Mouse (Mus musculus) liver, embryonic 12.5 days (tissue): ENCODE results near the gene H2afx. TPM values are rescaled to one million over a fixed set of nuclear protein-coding genes. Genes with fewer than 3 reads are reported as not detected.

Experiments
- ATAC-seq: fragments of 200-750 bp; cut with Nextera tagmentation; 2 replicates; pipeline ENCODE4 v1.8.0; 2017; ENCODE audit warnings: moderate number of reproducible peaks, mild to moderate bottlenecking, moderate library complexity
- H3K27ac ChIP-seq: fragments of 300-500 bp; sonication (generic); 2 replicates; pipeline ENCODE4 v1.5.1; 2016; ENCODE audit warnings: mild to moderate bottlenecking
- H3K27me3 ChIP-seq: fragments of 300-500 bp; sonication (generic); replicated peaks from 2 replicates; pipeline ENCODE4 v1.6.1; 2016; ENCODE audit warnings: mild to moderate bottlenecking, moderate library complexity
- H3K36me3 ChIP-seq: fragments of 300-500 bp; sonication (generic); 2 replicates; pipeline ENCODE4 v1.6.1; 2016; ENCODE audit warnings: mild to moderate bottlenecking, moderate library complexity
- H3K4me1 ChIP-seq: fragments of 300-500 bp; sonication (generic); 2 replicates; pipeline ENCODE4 v1.6.1; 2016
- H3K4me2 ChIP-seq: fragments of 300-500 bp; sonication (generic); 2 replicates; pipeline ENCODE4 v1.6.1; 2016; ENCODE audit warnings: mild to moderate bottlenecking, moderate library complexity
- H3K4me3 ChIP-seq: fragments of 300-500 bp; sonication (generic); 2 replicates; pipeline ENCODE4 v1.5.1; 2016; ENCODE audit warnings: mild to moderate bottlenecking, moderate library complexity
- H3K9ac ChIP-seq: fragments of 300-500 bp; sonication (generic); 2 replicates; pipeline ENCODE4 v1.6.1; 2016; ENCODE audit warnings: mild to moderate bottlenecking, moderate library complexity
- H3K9me3 ChIP-seq: fragments of 300-500 bp; sonication (generic); replicated peaks from 2 replicates; pipeline ENCODE4 v1.6.1; 2016; ENCODE audit warnings: mild to moderate bottlenecking, moderate library complexity
- WGBS: fragments of 180-500 bp; shearing (Covaris S2); methylation state at CpG from one replicate; pipeline ENCODE4 v1.1.7; 2016; ENCODE audit not compliant: insufficient replicate concordance; 5-methylcytosine and 5-hydroxymethylcytosine counted together
- polyA plus RNA-seq: library from polyadenylated mRNA; unstranded; fragments of >200 nt; fragmentation: Nextera tagmentation; extraction: Ambion mirVana; gene quantifications from 2 replicates; pipeline ENCODE4 v1.2.1, GENCODE M21; 2016

The H2afx gene
- polyA plus RNA-seq, 1 experiment from 2014 or later: 233 TPM

GRCm38 (mm10) chr9:44307248-44307647 is 27.2 kb upstream of the H2afx start:
- Histone ChIP-seq H3K4me1 (peaks cover 50% of the 10 kb centered on the region), H3K27me3 (no peaks in the 10 kb centered on the region), H3K27ac (no peak overlapping the region), H3K9ac (no peak overlapping the region), H3K4me3 (no peak overlapping the region), H3K4me2 (no peak overlapping the region), H3K36me3 (peaks cover 38% of the 10 kb centered on the region), H3K9me3 (no peaks in the 10 kb centered on the region)
- WGBS: 73% methylated on average over 2 of the region's 2 CpGs
- no peak for ATAC-seq

DNA sequence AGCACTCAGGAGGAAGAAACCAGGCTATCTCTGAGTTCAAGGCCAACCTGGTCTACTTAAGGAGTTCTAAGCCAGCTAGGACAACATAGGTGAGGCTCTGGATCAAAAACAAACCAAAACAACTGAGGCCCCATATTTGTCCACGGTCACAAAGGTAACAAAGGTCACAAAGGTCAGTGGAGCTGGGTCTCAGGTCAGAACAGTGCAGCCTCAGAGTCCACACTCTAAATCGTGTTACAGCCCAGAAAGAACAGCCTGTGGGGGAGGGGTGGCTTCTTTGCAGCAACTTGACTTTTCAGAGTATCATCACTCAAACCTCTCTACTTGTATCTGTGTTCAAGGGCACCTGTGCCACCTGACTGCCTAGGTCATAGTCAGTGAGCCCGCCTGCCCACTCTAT is 24.7 kb upstream of the H2afx start:
- no peak for ATAC-seq
- no peak overlapping the region for H3K4me3 ChIP-seq
- H3K4me2 ChIP-seq: no peak overlapping the region
- H3K4me1 ChIP-seq: peaks cover 40% of the 10 kb centered on the region
- 56% methylated on average over 3 of the region's 3 CpGs for WGBS
- H3K27ac ChIP-seq: no peak overlapping the region
- peaks cover 47% of the 10 kb centered on the region for H3K36me3 ChIP-seq
- no peaks in the 10 kb centered on the region for H3K27me3 ChIP-seq
- 0 out of 2 replicates have a peak overlapping the region, but pooled peaks have one; percentile 8 for H3K9ac ChIP-seq
- H3K9me3 ChIP-seq: no peaks in the 10 kb centered on the region

GRCm38 (mm10) chr9:44310750-44311135 is 23.8 kb upstream of the H2afx start:
- H3K9ac ChIP-seq: 0 out of 2 replicates have a peak overlapping the region, but pooled peaks have one; percentile 18
- H3K4me3 ChIP-seq: 0 out of 2 replicates have a peak overlapping the region, but pooled peaks have one; percentile 10
- no peaks in the 10 kb centered on the region for H3K9me3 ChIP-seq
- peak overlapping the region; percentile 40 for H3K4me2 ChIP-seq
- H3K27me3 ChIP-seq: no peaks in the 10 kb centered on the region
- ATAC-seq: no peak
- H3K27ac ChIP-seq: peak overlapping the region; percentile 32; the same call in 1 of the 2 replicates
- peaks cover 57% of the 10 kb centered on the region for H3K36me3 ChIP-seq
- H3K4me1 ChIP-seq: peaks cover 38% of the 10 kb centered on the region
- 58% methylated on average over 10 of the region's 10 CpGs for WGBS

DNA sequence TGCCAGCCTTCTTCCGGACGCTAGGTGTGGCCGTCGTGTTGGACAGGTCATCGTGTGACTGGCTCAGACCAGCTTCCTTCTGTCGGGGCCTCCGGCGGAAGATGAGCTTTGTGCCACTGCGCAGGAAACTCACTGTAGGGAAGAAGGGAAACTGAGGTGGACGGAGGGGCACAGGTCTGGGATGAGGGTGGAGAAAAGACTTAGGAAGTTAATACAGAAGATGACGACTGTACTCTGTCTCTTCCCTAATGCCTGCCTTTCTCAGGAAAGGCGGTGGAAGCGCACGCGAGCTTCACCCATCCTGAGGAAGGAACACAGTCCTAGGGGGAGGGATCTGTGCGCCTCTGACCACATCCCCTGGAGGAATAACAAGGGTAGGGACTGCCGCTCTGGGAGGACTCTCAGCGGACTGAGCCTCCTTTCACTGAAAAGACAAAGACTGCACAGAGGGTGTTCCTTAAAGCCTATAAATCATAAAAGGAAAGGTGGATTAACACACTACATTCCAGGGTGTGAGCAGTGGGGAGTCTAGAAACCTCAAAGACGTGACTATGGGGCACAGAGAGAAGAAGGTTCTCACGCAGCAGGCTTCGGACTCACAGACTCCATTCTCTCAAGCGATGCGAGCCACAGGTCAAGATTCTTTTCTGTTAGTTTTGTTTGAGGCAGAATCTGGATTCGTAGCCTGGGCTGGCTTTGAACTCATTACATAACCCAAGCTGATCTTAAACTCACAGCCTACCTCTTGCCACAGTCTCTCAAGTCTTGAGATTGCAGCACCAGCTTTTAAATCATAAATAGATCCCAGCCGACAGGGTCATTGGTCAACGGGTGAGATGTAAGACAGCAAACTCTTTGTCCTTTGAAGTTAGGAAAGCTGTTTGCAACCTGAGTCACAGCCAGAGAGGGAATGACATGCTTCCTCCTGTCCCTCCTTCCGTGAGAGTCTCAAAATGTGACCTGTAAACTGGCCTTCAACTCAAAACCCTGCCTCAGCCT is 23.1 kb upstream of the H2afx start:
- Histone ChIP-seq H3K4me2 (peak overlapping the region; percentile 40), H3K4me1 (peaks cover 35% of the 10 kb centered on the region), H3K9ac (0 out of 2 replicates have a peak overlapping the region, but pooled peaks have one; percentile 18), H3K27me3 (no peaks in the 10 kb centered on the region), H3K27ac (peak overlapping the region; percentile 32; the same call in 1 of the 2 replicates), H3K4me3 (0 out of 2 replicates have a peak overlapping the region, but pooled peaks have one; percentile 10), H3K36me3 (peaks cover 64% of the 10 kb centered on the region), H3K9me3 (no peaks in the 10 kb centered on the region)
- no peak for ATAC-seq
- WGBS: 42% methylated on average over 27 of the region's 27 CpGs

GRCm38 (mm10) chr9:44313476-44314256 is 20.8 kb upstream of the H2afx start:
- H3K4me3 ChIP-seq: no peak overlapping the region
- WGBS: 81% methylated on average over 19 of the region's 19 CpGs
- H3K27me3 ChIP-seq: no peaks in the 10 kb centered on the region
- H3K36me3 ChIP-seq: peaks cover 71% of the 10 kb centered on the region
- no peak overlapping the region for H3K27ac ChIP-seq
- H3K9ac ChIP-seq: no peak overlapping the region
- H3K4me2 ChIP-seq: no peak overlapping the region
- no peak for ATAC-seq
- H3K9me3 ChIP-seq: no peaks in the 10 kb centered on the region
- peaks cover 49% of the 10 kb centered on the region for H3K4me1 ChIP-seq

- Histone ChIP-seq H3K36me3 (peaks cover 71% of the 10 kb centered on the region), H3K27ac (no peak overlapping the region), H3K9ac (no peak overlapping the region), H3K4me3 (no peak overlapping the region), H3K4me1 (peaks cover 55% of the 10 kb centered on the region), H3K9me3 (no peaks in the 10 kb centered on the region), H3K27me3 (no peaks in the 10 kb centered on the region), H3K4me2 (no peak overlapping the region)
- ATAC-seq: no peak
- 77% methylated on average over 4 of the region's 4 CpGs for WGBS
Observed at GRCm38 (mm10) chr9:44314257-44314547, 20.3 kb upstream of the H2afx start.

GRCm38 (mm10) chr9:44314910-44315309 is 19.6 kb upstream of the H2afx start:
- 96% methylated on average over 18 of the region's 18 CpGs for WGBS
- H3K4me1 ChIP-seq: peaks cover 52% of the 10 kb centered on the region
- no peak for ATAC-seq

DNA sequence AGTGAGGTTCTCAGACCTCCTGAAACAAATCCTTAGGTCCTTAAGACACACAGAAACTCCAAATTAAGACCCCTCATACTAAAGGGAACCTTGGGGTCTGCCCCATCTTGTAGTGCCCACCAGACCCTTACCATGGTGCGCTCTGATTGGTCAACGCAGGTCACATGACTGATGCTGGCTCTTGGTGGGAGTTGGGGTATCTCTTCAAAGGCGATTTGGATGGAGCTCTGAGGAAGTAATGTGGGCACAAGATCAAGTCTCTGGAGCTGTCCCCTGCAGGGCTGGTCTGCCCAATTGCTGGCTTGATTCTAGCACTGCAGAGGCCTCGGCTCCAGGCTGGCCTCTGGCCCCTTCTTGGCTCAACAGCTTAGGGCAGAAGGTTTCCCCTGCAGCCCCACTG is 17.0 kb upstream of the H2afx start:
- Histone ChIP-seq H3K9me3 (no peaks in the 10 kb centered on the region), H3K9ac (peak overlapping the region; percentile 98; the same call in 1 of the 2 replicates), H3K4me3 (peak overlapping the region; percentile 97; the same call in 1 of the 2 replicates), H3K4me2 (peak overlapping the region; percentile 90), H3K27me3 (no peaks in the 10 kb centered on the region), H3K4me1 (peaks cover 48% of the 10 kb centered on the region), H3K27ac (no peak overlapping the region), H3K36me3 (peaks cover 47% of the 10 kb centered on the region)
- no peak for ATAC-seq
- whole genome bisulfite sequencing: 78% methylated on average over 4 of the region's 4 CpGs

More at GRCm38 (mm10) chr9:44314910-44315309, 19.6 kb upstream of the H2afx start:
- Histone ChIP-seq H3K9ac (no peak overlapping the region), H3K36me3 (peaks cover 71% of the 10 kb centered on the region), H3K27me3 (no peaks in the 10 kb centered on the region), H3K4me3 (no peak overlapping the region), H3K27ac (no peak overlapping the region), H3K9me3 (no peaks in the 10 kb centered on the region), H3K4me2 (no peak overlapping the region)

DNA sequence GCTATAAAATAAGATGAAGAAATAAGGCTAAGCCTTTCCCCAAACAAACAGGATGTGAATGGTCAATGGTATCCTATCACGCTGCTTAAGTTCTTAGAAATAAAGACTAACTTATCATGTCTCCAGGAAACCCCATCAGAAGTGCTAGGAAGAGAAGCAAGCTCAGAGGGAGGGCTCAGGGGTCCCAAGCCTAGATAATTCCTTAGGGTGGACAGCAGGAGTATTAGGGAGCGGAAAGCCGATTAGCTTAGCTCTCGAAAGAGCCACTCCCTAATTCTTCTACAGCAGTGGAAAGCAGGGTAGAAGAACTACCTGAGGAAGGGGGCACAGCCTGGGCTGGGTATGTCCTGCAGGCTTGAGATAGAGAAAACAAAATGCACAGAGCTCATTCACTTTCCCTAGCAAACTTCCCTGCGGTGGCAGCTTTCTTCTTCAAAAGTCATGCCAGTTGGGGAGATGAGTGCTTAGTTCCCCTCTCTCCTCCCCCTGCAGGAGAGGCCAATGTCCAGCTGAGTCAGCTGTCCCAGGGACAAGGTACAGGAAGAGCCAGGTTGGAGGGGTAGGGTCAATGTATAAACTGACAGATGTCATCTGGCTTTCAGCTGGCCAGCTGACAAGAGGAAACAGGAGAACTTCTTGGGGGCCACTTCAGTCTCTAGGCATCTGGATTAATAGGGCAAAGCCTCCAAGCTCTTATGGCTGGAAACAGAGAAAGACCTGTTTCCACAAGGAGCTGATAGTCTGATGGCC is 16.2 kb upstream of the H2afx start:
- H3K4me2 ChIP-seq: peak overlapping the region; percentile 90
- H3K36me3 ChIP-seq: peaks cover 39% of the 10 kb centered on the region
- no peak for ATAC-seq
- peak overlapping the region; percentile 98 for H3K9ac ChIP-seq
- H3K9me3 ChIP-seq: no peaks in the 10 kb centered on the region
- H3K4me1 ChIP-seq: peaks cover 48% of the 10 kb centered on the region
- WGBS: 61% methylated on average over 5 of the region's 5 CpGs
- H3K27me3 ChIP-seq: no peaks in the 10 kb centered on the region
- peak overlapping the region; percentile 97 for H3K4me3 ChIP-seq
- H3K27ac ChIP-seq: peak overlapping the region; percentile 18; the same call in 1 of the 2 replicates

DNA sequence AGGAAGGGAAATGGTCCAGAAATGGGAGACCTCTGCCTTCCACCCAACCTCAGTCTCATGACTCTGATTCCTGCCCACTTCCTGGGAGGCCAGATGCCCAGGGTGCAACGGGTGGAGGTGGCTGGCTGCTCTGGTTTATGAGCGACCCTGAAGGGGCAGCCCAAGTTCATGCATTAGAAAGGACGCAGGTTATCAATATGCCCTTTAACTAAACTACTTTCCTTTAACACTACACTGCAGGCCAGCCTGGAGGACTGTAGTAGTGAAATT is 15.7 kb upstream of the H2afx start:
- Histone ChIP-seq H3K4me3 (peak overlapping the region; percentile 97), H3K36me3 (peaks cover 34% of the 10 kb centered on the region), H3K27me3 (no peaks in the 10 kb centered on the region), H3K27ac (peak overlapping the region; percentile 18; the same call in 1 of the 2 replicates), H3K9me3 (no peaks in the 10 kb centered on the region), H3K9ac (peak overlapping the region; percentile 98), H3K4me1 (peaks cover 48% of the 10 kb centered on the region), H3K4me2 (peak overlapping the region; percentile 90)
- WGBS: 29% methylated on average over 3 of the region's 3 CpGs
- ATAC-seq: no peak

DNA sequence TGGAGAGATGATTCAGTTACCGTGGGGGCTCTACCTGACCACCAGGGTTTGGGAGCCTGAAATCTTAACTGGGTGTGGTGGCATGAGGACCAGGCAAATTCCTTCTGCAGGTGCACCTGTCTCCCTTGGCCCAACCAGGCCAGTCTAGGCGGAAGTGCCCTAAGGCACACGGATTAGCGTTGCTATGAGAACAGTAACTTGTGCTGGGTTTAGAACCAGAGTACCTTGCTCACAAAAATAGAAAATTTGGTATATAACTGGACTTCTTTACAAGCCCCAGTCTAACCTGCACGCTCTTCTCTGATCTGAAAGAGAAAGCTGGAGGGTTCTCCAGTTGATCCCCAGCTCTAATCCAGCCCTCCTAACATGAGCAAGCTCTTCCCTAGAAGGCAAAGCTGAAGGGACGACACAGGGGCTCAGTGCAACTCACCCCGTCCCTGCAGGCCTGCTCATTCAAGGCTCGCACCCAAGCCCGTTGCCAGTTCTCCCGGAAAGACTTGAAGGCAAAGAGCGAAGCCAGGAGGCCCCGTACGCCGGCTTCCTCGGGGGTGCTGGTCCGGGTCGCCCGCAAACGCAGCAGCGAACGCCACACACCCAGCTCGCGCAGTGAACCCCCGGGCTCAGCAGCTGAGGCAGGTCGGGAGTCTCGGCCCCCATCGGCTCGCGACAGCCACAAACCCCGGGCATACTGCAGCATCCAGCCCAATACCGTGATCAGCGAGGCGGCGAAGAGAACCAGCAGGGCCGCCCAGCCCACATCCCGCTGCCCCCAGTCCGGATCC is 15.2 kb upstream of the H2afx start:
- H3K36me3 ChIP-seq: peaks cover 29% of the 10 kb centered on the region
- H3K27me3 ChIP-seq: no peaks in the 10 kb centered on the region
- H3K9me3 ChIP-seq: no peaks in the 10 kb centered on the region
- peak overlapping the region; percentile 97 for H3K4me3 ChIP-seq
- ATAC-seq: peak; percentile 5; the same call in 1 of the 2 replicates
- peak overlapping the region; percentile 87 for H3K27ac ChIP-seq
- 4% methylated on average over 37 of the region's 37 CpGs for WGBS
- peaks cover 45% of the 10 kb centered on the region for H3K4me1 ChIP-seq
- H3K9ac ChIP-seq: peak overlapping the region; percentile 98
- peak overlapping the region; percentile 90 for H3K4me2 ChIP-seq
